Mouse (Mus musculus) lung, postnatal 36 days (tissue): ENCODE measurements at regions not wholly inside any gene's neighbourhood (a gene's known extent, or its start where the extent isn't known, plus 50 kb on each side); places are given as distances from the start of the nearest gene placed in this dataset.
A peak's percentile ranks its signal among the peaks of the same experiment; 100 is the strongest.

Source experiments
- DNase-seq: peaks from one replicate; pipeline ENCODE4 v3.0.0; 2022; ENCODE audit warnings: mixed read lengths

DNA sequence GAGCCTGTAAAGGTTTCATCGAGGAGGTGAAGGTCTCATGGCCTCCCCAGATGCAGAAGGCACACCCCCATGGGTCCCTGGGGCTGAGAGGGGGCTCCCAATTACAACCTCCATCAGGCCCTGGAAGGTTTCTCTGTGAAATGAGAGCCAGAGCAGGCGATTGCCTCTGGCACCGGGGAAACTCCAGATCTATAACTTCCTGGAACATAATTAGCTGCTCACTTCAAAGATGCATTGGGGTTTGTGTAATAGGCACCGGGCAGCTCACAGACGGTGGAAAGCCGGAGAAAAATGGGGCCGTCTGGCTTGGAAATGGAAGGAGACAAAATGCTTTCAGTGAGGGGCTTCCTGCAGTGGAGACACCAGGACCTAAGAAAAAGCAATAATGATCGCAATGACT is 151.2 kb upstream of the Mvb12b start:
- no peak for DNase-seq

DNA sequence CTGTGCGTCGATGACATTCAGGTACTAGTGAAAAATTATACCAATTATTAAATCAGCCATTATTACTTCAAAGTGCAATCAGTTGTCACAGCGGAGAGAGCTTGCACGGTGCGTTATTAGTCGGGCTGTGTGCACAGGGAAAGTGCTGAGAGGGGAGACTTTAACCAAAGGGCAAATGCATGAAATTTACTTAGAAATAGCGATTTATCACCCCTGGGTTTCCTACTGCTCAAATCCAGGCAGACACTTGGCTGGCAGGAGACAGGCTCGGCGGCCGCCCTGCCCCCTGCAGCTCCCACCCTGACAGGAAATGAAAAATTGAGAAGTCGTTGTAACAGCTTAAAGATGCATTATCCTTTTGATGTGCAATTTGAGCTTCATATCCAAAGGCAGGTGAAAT is 145.5 kb upstream of the Mvb12b start:
- no peak for DNase-seq

DNA sequence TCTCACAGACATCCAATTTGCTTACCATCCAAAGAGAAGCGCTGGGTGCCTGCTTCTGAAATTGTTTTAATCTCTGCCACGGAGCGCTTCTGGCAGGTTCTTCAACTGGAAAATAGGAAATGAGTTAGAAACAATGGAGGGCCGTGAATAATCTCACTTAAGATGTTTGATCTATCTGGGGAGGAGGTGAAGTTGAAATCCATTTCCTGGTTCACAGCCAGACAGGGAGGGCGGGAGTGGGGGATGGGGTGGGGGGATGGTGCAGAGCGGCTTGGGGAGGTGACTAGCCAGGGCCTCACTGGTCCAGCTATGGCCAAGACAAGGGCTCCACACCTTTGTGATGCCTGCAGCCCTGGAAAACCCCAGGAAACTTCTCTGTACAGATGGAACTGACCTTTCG is 143.7 kb upstream of the Mvb12b start:
- DNase-seq, result no peak

DNA sequence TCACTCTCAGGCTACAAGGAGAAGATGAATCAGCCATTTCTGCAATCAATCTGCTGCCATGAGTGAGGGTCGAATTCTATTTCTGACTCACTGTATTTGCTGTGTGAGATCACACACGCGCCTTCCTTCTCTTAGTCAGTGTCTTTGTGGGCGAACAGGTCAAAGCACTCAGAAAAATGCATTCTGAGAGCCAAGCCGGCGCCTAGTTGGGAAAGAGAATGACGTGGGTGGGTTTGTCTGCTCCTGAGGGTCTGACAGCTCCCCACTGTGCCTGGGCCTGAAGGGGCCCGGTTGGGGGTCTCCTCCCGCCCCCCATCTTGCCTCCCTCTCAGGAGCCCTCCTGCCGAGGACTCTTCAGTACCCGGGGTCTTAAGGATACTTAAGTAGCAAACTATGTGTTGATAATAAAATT is 143.3 kb upstream of the Mvb12b start:
- peak; percentile 16 for DNase-seq

DNA sequence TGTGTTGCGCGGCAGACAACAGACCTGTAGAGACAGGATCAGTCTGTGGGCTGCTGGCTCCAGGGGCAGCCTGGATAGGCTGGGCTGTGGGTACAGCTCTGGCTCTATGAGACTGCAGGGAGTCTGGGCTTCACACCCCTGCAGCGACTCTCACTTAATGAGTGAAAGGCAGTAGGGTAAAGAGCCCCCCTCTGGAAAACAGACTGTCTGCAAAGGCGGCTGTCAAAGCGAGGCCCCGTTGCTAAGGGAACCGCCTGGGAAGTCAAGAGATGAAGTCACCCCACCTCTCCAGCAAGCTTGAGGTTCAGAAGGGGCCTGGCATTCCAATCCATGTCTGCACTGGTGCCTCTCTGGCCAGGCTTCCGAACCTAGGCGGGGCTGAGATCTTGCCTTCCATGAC is 139.7 kb upstream of the Mvb12b start:
- DNase-seq, result peak; percentile 16

DNA sequence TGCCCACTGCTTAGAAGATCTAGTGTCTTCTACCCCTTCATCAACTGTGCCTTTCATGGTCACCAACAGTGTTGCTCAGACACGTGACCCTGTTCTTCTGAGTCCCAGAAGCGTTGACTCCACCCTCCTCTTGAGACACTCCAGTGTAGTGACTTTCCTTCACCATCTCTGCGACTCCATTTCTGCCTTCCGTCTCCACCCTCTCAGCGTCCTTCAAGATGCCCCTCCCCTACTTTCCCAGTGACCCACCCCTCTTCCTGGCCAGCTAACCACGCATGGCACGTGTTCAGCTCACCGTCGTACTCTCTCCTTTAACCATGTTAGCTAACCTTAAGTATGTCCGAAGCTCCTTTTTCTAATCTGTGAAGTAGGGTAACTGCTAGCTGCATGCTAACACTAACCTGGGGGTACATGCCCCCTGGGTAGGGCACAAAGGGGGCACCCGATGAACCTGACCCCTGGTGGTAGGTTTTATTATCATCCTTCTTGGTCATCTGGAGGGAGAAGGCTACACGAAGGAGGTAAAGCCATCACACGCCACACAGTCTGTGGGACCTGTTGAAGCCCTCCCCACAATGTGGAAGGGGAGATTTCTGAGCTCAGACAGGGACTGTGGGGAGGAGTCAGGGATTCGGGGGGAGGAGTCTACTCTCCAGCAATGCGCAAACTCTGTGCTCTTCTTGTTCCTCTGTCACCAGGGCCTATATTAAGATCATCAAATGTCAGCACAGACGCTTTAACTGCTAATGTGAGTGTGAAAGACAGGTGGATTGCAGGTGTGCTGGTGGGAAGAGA is 139.0 kb upstream of the Mvb12b start:
- peak; percentile 81 for DNase-seq

DNA sequence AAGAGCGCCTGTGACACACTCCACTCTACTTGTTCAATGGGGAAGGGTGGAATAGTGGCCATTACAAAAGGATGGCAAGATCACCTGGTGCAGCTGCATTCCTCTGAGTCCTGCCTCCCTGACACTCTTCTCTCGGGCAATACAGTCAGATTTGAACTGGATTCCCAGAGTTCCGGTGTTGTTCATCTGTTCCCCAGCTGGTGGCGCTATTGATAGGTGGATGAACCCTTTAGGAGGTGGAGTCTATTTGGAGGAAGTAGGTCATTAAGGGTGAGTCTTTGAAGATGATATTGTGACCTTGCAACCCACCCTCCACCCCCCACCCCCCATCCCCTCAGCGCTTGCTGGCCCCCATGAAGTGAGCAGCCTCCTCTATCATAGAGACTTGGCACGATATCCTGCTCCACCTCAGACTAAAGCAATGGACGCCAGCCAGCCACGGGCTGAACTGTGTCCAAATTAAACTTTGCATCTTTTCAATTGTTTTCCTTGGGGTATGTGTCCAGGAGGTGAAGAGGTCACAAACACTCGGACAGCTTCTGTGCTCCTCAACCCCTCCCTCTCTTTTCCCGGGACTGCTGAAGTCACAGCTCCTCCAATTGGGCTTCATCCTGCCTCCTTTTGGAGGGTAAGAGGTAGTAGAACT is 138.1 kb upstream of the Mvb12b start:
- peak; percentile 75 for DNase-seq

DNA sequence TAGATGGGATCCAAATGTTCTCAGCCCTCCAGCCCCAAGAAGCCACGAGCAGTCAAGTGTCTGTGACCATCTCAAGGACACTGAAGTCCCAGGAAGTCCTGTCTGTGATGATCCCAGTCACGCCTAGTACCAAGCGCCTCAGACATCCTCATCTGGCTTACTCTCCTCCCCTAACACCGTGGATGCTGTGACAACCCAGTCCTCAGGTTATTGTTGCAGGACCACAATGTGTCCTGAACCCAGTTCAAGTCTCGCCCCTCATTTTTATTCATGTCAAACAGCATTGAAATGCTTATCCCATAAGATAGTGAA is 129.4 kb upstream of the Mvb12b start:
- no peak for DNase-seq

DNA sequence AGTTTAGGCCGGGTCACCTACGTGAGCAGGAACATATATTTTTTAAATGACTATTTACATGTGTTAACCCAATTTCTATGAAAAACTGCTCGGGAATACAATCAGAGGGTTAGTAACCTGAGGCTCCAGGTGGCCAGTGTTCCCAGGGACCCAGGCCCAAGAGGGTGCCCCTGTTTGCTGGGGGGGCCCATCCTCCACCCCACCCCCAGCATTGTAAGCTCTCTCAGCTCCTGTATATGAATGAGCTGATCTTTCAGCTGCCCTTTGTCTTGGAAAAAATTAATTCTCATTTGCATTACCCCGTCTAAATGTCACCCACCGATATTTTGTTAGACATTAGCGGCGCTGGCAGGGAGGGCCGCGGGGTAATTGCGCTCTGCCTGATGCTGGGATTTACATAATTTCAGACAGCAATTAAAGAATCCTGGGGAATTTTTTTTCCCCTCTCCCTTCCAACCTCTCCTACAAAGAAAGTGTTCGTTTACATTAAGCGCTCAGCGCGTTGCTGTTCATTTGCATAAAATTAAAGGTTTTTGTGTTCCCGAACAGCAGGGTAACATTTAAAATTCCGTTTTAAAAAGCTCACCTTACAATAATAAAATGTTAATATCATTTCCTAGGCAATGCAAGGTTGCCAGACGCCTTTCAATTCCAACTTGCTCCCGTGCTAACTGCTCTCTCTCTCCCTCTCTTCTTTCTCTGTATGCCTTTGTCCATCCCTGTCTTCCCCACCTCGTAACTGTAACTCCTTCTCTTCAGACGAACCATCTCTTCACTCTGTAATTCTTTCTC is 128.8 kb upstream of the Mvb12b start:
- no peak for DNase-seq

DNA sequence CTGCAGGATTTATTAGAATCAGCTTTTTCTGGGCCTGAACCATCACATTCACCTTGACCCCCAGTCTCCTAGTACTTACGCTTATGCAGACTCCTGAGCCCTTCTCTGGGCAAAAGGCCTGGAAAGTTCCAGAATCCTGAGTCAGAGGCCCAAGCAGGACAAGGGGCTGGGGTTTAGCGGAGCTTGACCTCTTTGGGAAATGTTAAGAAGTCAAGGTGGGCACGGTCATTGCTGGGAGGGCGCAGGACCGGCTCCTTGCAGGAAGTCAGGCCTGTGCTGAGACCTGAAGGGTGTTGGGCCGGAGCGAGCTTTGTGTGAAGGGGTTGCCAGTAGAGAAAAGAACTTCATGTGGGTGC is 127.9 kb upstream of the Mvb12b start:
- DNase-seq, result no peak

DNA sequence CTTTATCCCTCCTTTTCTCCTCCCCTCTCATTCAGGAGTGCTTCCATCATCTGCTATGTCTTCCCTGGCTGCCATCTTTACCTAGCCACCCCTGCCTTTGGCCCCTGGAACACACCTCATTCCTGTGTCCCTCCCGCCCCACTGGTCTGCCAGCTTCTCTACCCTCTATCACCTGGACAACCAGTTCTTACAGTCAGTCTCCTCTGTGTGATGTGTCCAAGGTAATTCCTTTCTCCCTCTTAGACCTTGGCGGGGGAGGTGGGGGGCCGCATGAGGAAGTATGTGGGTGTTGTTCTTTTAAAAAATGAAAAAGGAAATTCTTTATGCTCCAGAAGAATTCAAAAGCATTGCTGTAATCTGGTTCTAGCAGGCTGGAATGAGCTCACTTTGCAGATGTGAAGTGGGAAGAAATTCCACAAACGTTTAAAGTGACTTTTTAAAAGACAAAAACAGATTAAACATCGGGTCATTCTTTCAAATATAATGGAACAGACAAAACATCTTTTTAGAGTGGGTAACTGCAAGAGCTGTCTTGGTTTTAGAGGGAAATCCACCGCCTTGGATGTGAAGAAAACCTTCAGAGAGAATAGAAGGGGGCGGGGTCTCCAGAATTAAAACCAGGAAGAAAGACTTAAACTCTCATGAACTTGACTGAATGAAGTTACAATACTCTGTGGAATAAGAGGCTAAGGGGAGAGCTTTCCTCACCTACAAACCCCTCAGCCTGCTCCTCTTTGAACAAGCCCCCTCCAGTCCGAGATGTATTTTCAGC is 127.3 kb upstream of the Mvb12b start:
- no peak for DNase-seq

DNA sequence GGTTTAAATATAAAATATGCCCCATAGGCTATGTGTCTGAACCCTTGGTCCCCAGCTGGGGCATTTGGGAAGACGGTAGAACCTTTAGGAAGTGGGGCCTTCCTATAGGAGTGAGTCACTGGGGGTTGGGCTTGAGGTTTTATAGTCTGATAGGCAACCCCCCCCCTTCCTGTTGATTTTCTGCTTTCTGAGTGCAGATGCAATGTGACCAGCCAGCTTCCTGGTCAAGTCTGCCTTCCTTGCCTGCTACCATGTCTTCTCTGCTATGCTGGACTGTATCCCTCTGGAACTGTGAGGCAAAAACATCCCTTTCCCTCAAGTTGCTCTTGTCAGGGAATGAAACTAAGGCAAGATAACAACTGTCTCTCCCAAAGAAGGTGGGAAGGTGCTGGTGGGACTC is 122.4 kb upstream of the Mvb12b start:
- no peak for DNase-seq

DNA sequence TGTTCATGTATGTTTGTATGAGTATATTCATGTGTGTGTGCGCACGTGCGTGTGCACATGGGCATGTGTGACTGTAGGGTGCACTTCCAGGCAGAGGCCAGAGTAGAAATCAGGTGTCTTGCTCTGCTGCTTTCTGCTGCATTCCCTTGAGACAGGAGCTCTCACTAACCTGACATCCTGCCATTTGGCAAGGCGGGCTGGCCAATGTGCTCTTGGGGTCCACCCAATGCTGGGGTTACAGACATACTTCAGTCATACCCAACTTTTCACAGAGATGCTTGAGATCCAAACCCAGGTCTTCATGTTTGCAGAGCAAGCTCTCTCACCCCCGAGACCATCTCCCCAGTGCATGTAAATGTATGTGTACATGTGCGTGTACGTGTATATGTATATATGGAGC is 120.2 kb upstream of the Mvb12b start:
- DNase-seq, result no peak

DNA sequence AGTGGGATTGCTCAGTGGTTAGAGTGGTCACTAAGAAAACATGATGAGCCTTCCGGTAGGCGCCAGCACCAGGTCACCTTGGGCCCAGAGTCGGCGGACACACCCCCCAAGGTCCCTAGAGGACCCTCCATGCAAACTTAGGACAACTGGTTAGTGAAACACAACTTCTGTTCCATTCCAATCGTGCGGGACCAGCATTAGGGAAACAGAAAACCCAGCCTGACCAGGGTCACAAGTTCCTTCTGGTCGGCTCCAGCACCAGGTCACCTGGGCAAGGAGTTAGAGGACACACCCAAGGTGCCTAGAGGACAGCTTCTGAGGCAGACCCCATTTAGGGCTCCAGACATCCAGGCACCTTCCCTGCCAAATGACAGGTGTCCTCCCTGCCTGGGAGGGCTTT is 109.4 kb upstream of the Mvb12b start:
- no peak for DNase-seq

DNA sequence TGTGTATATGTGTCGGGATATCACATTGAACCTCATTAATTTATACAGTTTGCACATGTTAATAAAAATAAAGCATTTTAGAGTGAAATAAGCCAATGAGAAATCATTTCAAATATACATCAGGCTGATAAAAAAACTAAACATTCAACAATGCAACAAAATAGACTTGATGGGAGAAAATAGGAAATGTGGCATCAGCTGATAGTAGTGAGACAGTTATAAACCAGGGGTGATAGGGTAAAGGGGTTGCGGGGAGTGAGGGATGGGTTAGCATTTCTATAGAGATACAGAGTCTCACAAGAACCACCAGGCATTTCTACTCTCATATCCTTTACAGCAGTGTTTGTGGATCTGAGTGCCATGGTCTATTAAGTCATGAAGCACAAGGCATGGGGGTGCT is 108.6 kb upstream of the Mvb12b start:
- DNase-seq, result no peak

DNA sequence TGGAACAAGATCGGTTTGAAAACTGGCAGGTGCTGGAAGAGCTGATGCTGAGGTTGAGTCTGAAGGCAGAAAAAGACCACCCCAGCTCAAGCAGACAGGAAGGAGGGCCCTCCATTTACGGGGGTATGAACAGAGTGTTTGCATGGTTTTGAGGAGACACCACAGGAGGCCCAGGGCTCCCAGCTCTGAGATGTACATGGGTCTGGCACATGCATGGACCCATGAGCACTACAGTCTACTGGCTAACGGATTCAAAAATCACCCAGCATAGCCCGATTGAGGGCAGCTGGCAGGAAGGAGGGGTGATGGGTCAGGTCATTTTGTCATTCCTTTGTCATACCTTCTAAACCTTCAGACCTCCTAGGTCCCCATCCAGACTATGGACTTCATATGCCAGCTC is 103.6 kb upstream of the Mvb12b start:
- DNase-seq, result no peak

DNA sequence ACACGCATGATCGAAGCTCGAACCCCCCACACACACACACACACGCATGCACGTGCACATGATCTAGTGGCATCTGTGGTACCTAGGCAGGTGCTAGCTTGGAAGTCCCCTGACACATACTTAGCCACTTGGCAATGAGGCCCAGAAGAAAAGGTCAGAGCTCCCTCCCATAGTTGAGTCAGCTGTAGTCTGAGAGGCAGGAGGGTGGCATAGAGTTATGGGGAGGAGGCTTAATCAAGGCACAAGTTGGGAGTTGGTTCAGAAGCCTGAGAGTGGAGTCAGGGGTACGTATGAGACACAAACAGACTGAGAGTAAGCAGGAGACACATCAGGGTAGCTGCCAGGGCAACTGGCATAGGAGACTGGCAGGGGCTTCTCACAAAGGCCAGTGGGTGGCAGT is 103.0 kb upstream of the Mvb12b start:
- DNase-seq, result no peak

DNA sequence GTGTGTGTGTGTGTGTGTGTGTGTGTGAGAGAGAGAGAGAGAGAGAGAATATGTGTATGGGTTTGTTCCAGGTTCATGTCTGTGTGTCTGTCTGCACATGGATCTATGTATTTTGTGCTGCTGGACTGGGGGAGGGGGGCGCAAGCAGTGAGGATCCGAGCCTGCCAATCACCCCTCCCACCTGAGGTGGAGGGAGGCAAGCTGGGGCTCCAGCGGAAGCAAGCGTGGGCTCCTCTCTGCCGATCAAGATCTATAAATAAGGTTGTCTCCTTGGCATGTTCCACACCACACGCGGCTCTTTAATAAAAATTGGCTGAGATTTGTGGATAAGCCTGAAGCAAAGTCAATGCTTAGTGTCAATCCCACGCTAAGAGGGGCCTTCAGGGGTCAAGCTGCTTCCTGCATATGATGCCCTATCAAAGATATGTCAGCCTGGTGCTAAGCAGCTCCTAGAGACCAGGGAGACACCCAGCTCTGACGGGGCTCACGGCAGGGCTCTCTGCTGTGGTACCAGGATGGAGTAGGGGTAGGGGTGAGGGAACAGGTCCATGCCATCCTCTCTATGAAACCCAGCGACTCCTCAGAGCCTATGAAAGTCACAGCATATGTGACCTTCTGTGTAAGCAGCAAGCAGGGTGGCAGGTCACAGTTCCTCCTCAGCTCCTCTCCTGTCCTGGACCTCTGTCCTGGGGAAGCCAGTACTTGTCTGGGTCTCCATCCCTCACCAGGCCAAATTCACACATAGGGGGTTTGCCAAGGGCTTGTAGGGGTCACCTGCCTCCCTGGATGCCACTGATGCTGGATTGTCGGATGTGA is 102.0 kb upstream of the Mvb12b start:
- DNase-seq, result no peak

DNA sequence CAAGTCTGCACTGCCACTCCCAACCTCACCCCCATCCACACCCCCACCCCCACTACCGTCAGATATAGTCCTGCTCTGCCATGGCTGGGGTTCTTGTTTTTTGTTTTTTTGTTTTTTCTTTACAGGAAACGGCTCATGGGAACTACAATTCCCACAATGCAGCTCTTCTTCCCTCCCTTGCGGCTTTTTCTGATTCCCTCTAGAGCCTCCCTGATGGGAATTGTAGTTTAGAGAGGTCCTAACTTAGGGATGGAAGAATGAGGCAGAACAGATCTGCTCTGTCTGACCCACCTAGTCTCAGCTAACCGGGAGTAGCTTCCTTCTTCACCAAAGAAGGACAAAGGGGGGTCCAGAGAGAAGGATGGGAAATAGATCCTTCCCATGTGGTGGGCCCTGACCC is 98.7 kb upstream of the Mvb12b start:
- peak; percentile 67 for DNase-seq

DNA sequence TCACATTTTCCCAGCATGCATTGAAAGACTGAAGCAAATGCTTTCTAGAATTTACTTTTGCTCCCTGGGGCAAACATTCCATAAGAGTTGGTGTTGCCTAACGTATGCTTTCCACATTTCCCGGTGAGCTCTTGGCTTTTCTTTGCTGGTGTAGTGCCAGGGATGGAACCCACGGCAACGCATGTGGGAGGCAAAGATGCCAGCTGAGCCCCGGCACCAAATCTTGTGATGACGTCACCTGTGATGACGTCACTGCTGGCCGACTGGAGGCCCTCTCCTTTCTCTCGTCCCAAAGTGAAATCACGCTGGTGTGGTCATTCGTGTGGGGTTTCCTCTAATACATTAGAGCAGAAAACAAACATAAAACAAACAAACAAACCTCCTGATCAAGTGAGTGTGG is 97.6 kb upstream of the Mvb12b start:
- no peak for DNase-seq

DNA sequence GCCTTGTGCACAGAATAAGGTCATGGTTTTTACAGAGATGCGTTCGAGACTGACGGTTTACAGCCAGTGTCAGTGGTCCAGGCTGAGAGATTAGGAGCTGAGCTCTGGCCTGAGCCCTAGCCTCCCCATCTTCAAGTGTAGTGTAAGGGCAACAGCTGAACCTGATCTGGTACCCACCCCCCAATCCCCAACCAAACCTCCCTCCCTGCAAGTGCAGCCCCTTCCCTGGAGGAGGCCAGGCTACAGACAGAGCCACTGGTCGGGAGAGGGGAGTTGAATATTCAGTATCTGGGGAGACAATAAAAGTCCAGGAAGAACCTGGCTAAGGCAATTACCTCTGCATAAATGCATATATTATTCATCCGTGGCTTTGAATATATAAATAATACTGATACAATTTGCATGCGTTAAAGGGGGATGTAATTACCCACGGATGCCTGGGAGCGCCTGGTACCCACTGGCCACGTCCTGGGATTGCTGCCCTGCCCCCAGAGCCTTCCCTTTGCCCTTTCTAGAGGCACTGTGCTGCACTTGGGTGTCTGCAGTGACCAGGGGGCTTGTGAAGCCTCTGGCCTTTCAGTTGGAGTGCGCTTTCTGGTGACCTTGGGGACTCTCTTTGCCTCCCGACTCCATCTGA is 95.5 kb upstream of the Mvb12b start:
- no peak for DNase-seq

DNA sequence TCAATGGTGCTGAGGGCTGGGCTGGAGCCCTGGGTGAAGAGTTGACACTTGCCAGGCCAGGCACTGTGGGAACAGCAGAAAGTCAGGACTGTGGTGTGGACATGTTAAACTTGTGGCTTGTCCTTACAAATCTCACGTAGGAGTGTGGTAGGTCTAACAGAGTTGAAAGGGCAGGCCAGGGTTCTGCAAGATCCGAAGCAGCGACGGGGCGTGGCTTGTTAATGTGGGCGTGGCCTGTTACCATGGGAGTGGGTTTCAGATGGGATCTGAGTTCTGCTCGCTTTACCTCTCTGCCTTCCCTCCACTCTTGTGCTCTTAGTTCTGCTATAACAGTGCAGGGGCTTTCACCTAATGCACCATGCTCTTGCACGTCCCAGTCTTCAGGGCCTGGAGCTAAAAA is 94.2 kb upstream of the Mvb12b start:
- no peak for DNase-seq
